Mouse (Mus musculus) kidney, adult 2 months (tissue): ENCODE measurements around the gene Arhgap1.

Source experiments
- CTCF ChIP-seq: fragments of 200-500 bp; conservative IDR thresholded peaks from 2 replicates; pipeline ENCODE4 v1.5.1; 2011; ENCODE audit warnings: low read depth, mild to moderate bottlenecking, control low read depth, low read length, moderate library complexity, mixed read lengths; ENCODE audit not compliant: insufficient read depth, insufficient read length
- POLR2A ChIP-seq: fragments of 200-500 bp; IDR thresholded peaks from one replicate; pipeline ENCODE4 v1.6.1; 2011; ENCODE audit warnings: low read depth, low read length, control low read depth

- TF ChIP-seq CTCF (no peak), POLR2A (no peak)
Measured at GRCm38 (mm10) chr2:91631826-91632225, 17.8 kb upstream of the Arhgap1 start.
